In genomic region chr16:49330725-49331386, GRCm38 (mm10) we compare ENCODE assay signal across 18 mouse cellular contexts.
"Had no signal": no experiment of that assay in that cellular context is flagged by ENCODE, and none has a peak within 500 bp of the region (broad histone marks: within the 10 kb centered on the region; RNA-seq: fewer than 3 reads in every experiment).

No protein-coding gene starts in this region.

- H3K4me1 ChIP-seq: liver, embryonic 13.5 days; midbrain, embryonic 12.5 days; midbrain, embryonic 15.5 days; neural tube, embryonic 12.5 days; neural tube, embryonic 15.5 days had no signal

- H3K27me3 ChIP-seq: liver, embryonic 13.5 days; megakaryocyte, embryonic 14.5 days; midbrain, embryonic 12.5 days; midbrain, embryonic 15.5 days; neural tube, embryonic 12.5 days; neural tube, embryonic 15.5 days had no signal

- H3K9ac ChIP-seq: liver, embryonic 13.5 days; midbrain, embryonic 12.5 days; midbrain, embryonic 15.5 days; neural tube, embryonic 12.5 days; neural tube, embryonic 15.5 days had no signal

- H3K9me3 ChIP-seq: liver, embryonic 13.5 days; megakaryocyte, embryonic 14.5 days; midbrain, embryonic 12.5 days; midbrain, embryonic 15.5 days; neural tube, embryonic 12.5 days; neural tube, embryonic 15.5 days had no signal

- H3K4me3 ChIP-seq: liver, embryonic 13.5 days; megakaryocyte, embryonic 14.5 days; midbrain, embryonic 12.5 days; midbrain, embryonic 15.5 days; neural tube, embryonic 12.5 days; neural tube, embryonic 15.5 days had no signal

- ATAC-seq: midbrain, embryonic 15.5 days had no signal

- H3K4me2 ChIP-seq: liver, embryonic 13.5 days; midbrain, embryonic 12.5 days; midbrain, embryonic 15.5 days; neural tube, embryonic 12.5 days; neural tube, embryonic 15.5 days had no signal

- DNase-seq: kidney, postnatal 14 days; kidney, postnatal 4 days; liver, embryonic 13.5 days; lung, adult 2 months; lung, postnatal 14 days; lung, postnatal 4 days; right cerebral cortex, adult 18-20 months; right cerebral cortex, postnatal 14 days; right cerebral cortex, postnatal 4 days; thymus, adult 2 months; thymus, postnatal 14 days; thymus, postnatal 4 days had no signal

- H3K27ac ChIP-seq: liver, embryonic 13.5 days; midbrain, embryonic 12.5 days; midbrain, embryonic 15.5 days; neural tube, embryonic 12.5 days; neural tube, embryonic 15.5 days; stomach, postnatal 0 days had no signal

- H3K36me3 ChIP-seq: liver, embryonic 13.5 days; midbrain, embryonic 12.5 days; midbrain, embryonic 15.5 days; neural tube, embryonic 12.5 days; neural tube, embryonic 15.5 days had no signal
